Comparison of ENCODE assay signal across 20 mouse cellular contexts in the genomic region with DNA sequence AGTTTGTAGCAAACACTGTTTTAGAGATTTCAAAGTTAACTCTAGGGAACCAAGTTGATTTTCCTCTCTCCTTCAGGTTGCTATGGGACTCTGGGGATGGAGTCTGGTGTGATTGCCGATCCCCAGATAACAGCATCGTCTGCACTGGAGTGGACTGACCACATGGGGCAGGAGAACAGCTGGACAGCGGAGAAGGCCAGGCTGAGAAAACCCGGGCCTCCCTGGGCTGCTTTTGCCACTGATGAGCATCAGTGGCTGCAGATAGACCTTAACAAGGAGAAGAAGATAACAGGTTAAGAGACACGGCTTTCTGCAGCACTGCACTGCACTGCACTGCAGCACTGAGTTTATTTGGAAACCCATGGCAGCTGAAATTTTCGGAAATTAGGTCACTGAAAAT. TPM values are rescaled to one million over a fixed set of nuclear protein-coding genes. Genes with fewer than 3 reads are reported as not detected.
DNase-seq lines count a peak whose midpoint lies in the region; ATAC-seq and TF ChIP-seq lines count a peak whose summit lies in the region.
"Had no signal": no experiment of that assay in that cellular context is flagged by ENCODE, and none has a peak within 500 bp of the region (broad histone marks: within the 10 kb centered on the region; RNA-seq: fewer than 3 reads in every experiment).

No protein-coding gene starts in this region.

- H3K27ac ChIP-seq in gastrocnemius, adult 2 months: no peak overlapping the region
- H3K27ac ChIP-seq in heart, postnatal 0 days (ENCODE audit: low read depth): no peak overlapping the region
- H3K27ac ChIP-seq in liver, embryonic 12.5 days: peak overlapping the region; percentile 50; the same call in 1 of the 2 replicates
- no peak overlapping the region for H3K27ac ChIP-seq in liver, postnatal 0 days (ENCODE audit: low read depth)
- H3K27ac ChIP-seq: embryonic facial prominence, embryonic 12.5 days; forebrain, embryonic 15.5 days; hindbrain, embryonic 10.5 days; hindbrain, embryonic 15.5 days had no signal

- peaks cover 37% of the 10 kb centered on the region for H3K36me3 ChIP-seq in heart, postnatal 0 days (replicated peaks; ENCODE audit: control insufficient read depth, insufficient read depth, low read length)
- peaks cover 18% of the 10 kb centered on the region; the same call in 1 of the 2 replicates for H3K36me3 ChIP-seq in liver, embryonic 12.5 days
- H3K36me3 ChIP-seq in liver, postnatal 0 days (replicated peaks; ENCODE audit: insufficient read depth, low read length): no peaks in the 10 kb centered on the region

- H3K9me3 ChIP-seq in heart, postnatal 0 days (replicated peaks; ENCODE audit: control insufficient read depth, low read length): no peaks in the 10 kb centered on the region
- H3K9me3 ChIP-seq in liver, embryonic 12.5 days (replicated peaks): no peaks in the 10 kb centered on the region
- no peaks in the 10 kb centered on the region for H3K9me3 ChIP-seq in liver, postnatal 0 days (ENCODE audit: low read length)
- H3K9me3 ChIP-seq: embryonic facial prominence, embryonic 12.5 days; forebrain, embryonic 15.5 days; hindbrain, embryonic 10.5 days; hindbrain, embryonic 15.5 days had no signal

- WGBS in heart, postnatal 0 days: 49% methylated on average over 6 of the region's 6 CpGs
- 64% methylated on average over 6 of the region's 6 CpGs for WGBS in liver, embryonic 12.5 days (ENCODE audit: insufficient replicate concordance)
- WGBS in liver, postnatal 0 days (ENCODE audit: insufficient replicate concordance): 71% methylated on average over 6 of the region's 6 CpGs

- no peak for ATAC-seq in heart, postnatal 0 days (ENCODE audit: insufficient read depth, low read depth)
- no peak for ATAC-seq in liver, embryonic 12.5 days
- ATAC-seq in liver, postnatal 0 days: no peak
- ATAC-seq: activated CD4-positive, CD25-positive, alpha-beta regulatory T cell, adult 4 months; forebrain, embryonic 15.5 days; inflammation-experienced regulatory T-cells, adult 6 months; Patski had no signal

- intact Hi-C loops in gastrocnemius, adult 2 months (cut with DNase I): loop anchor here (1.0 to 5.0 kb wide), 3 partner anchors 43 to 302 kb away; a partner anchor contains a TSS

- no peak for DNase-seq in gastrocnemius, adult 2 months
- no peak for DNase-seq in gastrocnemius, adult 18-20 months (ENCODE audit: low spot score)
- DNase-seq in heart, postnatal 0 days (ENCODE audit: low spot score): no peak
- DNase-seq in heart, adult 18-20 months: no peak
- no peak for DNase-seq in liver, postnatal 0 days
- DNase-seq in retina, embryonic 14.5 days (ENCODE audit: low spot score): peak; percentile 9
- DNase-seq in retina, postnatal 1 day: no peak
- DNase-seq: adrenal gland, postnatal 14 days; cerebellum, adult 11-12 months; cerebellum, adult 9-10 months; cerebellum, postnatal 25 days; gastrocnemius, postnatal 14 days had no signal

- no peak overlapping the region for H3K4me3 ChIP-seq in gastrocnemius, adult 2 months
- H3K4me3 ChIP-seq in heart, postnatal 0 days (ENCODE audit: low read depth, low read length): no peak overlapping the region
- no peak overlapping the region for H3K4me3 ChIP-seq in liver, embryonic 12.5 days
- H3K4me3 ChIP-seq in liver, postnatal 0 days (ENCODE audit: low read depth, low read length): no peak overlapping the region
- H3K4me3 ChIP-seq: embryonic facial prominence, embryonic 12.5 days; forebrain, embryonic 15.5 days; hindbrain, embryonic 10.5 days; hindbrain, embryonic 15.5 days had no signal

- no peak overlapping the region for H3K9ac ChIP-seq in heart, postnatal 0 days (replicated peaks; ENCODE audit: low read depth, low read length)
- H3K9ac ChIP-seq in liver, embryonic 12.5 days: 0 out of 2 replicates have a peak overlapping the region, but pooled peaks have one; percentile 8
- no peak overlapping the region for H3K9ac ChIP-seq in liver, postnatal 0 days (replicated peaks)
- H3K9ac ChIP-seq: embryonic facial prominence, embryonic 12.5 days; forebrain, embryonic 15.5 days; hindbrain, embryonic 15.5 days had no signal

- TF ChIP-seq EP300 in heart, postnatal 0 days (IDR thresholded peaks at IDR 0.05; ENCODE audit: low read depth): no peak
- no peak for TF ChIP-seq EP300 in liver, postnatal 0 days (IDR thresholded peaks at IDR 0.05; ENCODE audit: low read depth)

- H3K27me3 ChIP-seq in heart, postnatal 0 days (ENCODE audit: control insufficient read depth, insufficient read depth, low read length): no peaks in the 10 kb centered on the region
- H3K27me3 ChIP-seq in liver, embryonic 12.5 days (replicated peaks): no peaks in the 10 kb centered on the region
- H3K27me3 ChIP-seq in liver, postnatal 0 days (ENCODE audit: insufficient read depth, low read length): no peaks in the 10 kb centered on the region
- H3K27me3 ChIP-seq: embryonic facial prominence, embryonic 12.5 days; forebrain, embryonic 15.5 days; hindbrain, embryonic 15.5 days; Patski had no signal

- no peak overlapping the region for H3K4me2 ChIP-seq in heart, postnatal 0 days (ENCODE audit: low read depth, low read length)
- no peak overlapping the region for H3K4me2 ChIP-seq in liver, embryonic 12.5 days
- no peak overlapping the region for H3K4me2 ChIP-seq in liver, postnatal 0 days (ENCODE audit: low read depth, low read length)
- H3K4me2 ChIP-seq: embryonic facial prominence, embryonic 12.5 days; forebrain, embryonic 15.5 days; hindbrain, embryonic 15.5 days had no signal

- peaks cover 4% of the 10 kb centered on the region; the same call in 1 of the 2 replicates for H3K4me1 ChIP-seq in heart, postnatal 0 days (ENCODE audit: control insufficient read depth, insufficient read depth)
- H3K4me1 ChIP-seq in liver, embryonic 12.5 days: peaks cover 70% of the 10 kb centered on the region
- H3K4me1 ChIP-seq in liver, postnatal 0 days (ENCODE audit: insufficient read depth): peaks cover 16% of the 10 kb centered on the region
- H3K4me1 ChIP-seq: embryonic facial prominence, embryonic 12.5 days; forebrain, embryonic 15.5 days; hindbrain, embryonic 10.5 days; hindbrain, embryonic 15.5 days had no signal

- TF ChIP-seq CTCF in gastrocnemius, adult 2 months (IDR thresholded peaks at IDR 0.05): peak; percentile 18; the same call in 1 of the 2 replicates
- TF ChIP-seq CTCF in heart, postnatal 0 days (IDR thresholded peaks at IDR 0.05; ENCODE audit: low read depth): peak; percentile 6; the same call in 1 of the 2 replicates
- TF ChIP-seq CTCF in liver, postnatal 0 days (IDR thresholded peaks at IDR 0.05; ENCODE audit: low read depth): no peak

RNA-seq across cellular contexts. Expression of a gene that starts 42.4 kb away (rescaled TPM):
- 1 to 10 TPM; 4.0 to 6.3 TPM for total RNA-seq in gastrocnemius, adult 2 months (2021)
- total RNA-seq in gastrocnemius, adult 18-20 months (2021): 1 to 10 TPM; 3.6 to 4.2 TPM
- total RNA-seq in heart, postnatal 0 days (2014; rRNA removed; ENCODE audit: low replicate concordance): 26.5 and 38.4 TPM in 2 replicates
- 3.9 and 4.1 TPM in 2 replicates for polyA plus RNA-seq in heart, postnatal 0 days (2015; fragmentation: Nextera tagmentation; extraction: Ambion mirVana)
- 10 to 100 TPM; 11.1 to 14.8 TPM for total RNA-seq in heart, adult 18-20 months (2021)
- 4.7 and 6.1 TPM in 2 replicates for polyA plus RNA-seq in liver, embryonic 12.5 days (2016; fragmentation: Nextera tagmentation; extraction: Ambion mirVana)
- 0.31 and 0.64 TPM in 2 replicates for polyA plus RNA-seq in liver, postnatal 0 days (2015; fragmentation: Nextera tagmentation; extraction: Ambion mirVana)
